Mouse (Mus musculus) embryo, embryonic 11.5 days (tissue): ENCODE measurements around the gene Acpp.
"Not testable (repeated sequence)": the region's sequence is repeated elsewhere in the genome, so short reads cannot be mapped to it uniquely, and the experiment has no call there.

ENCODE experiments used
- DNase-seq: peaks from one replicate; pipeline ENCODE4 v3.0.0-alpha.2; 2012; ENCODE audit warnings: low read depth, low spot score

Acpp gene

GRCm38 (mm10) chr9:104337183-104337931, at the start of gene Acpp:
Gene Acpp (minus strand): TSS chr9:104337748.
- DNase-seq: peak; percentile 31

DNA sequence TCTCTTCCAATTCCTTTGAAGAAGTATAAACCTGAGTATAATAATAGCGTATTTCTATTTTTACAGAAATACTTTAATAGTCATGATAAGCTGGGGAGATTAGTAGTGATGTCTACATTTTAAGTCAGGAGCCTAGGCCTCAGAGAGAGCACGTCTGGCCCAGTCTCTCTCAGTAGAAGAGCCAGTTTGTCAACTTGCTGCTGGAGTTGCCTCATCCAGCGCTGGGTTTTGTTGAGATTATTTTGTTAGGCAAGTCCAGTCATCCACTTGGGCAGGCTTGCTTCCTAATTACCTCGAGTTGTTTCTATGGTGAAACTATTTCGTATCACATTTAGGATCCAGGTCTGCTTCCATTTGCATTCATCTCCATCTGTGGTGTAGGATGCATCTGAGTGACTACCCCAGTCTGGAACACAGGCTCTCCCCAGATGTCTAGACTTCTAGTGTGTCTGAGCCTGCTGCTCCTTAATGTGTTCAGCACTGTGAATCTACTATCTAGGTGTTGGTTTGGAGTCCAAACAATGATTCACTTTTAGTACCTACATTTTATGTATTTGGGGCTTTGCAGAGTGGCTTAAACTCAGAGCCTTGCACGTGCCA, 45.1 kb upstream of the Acpp start:
- DNase-seq: no peak

DNA sequence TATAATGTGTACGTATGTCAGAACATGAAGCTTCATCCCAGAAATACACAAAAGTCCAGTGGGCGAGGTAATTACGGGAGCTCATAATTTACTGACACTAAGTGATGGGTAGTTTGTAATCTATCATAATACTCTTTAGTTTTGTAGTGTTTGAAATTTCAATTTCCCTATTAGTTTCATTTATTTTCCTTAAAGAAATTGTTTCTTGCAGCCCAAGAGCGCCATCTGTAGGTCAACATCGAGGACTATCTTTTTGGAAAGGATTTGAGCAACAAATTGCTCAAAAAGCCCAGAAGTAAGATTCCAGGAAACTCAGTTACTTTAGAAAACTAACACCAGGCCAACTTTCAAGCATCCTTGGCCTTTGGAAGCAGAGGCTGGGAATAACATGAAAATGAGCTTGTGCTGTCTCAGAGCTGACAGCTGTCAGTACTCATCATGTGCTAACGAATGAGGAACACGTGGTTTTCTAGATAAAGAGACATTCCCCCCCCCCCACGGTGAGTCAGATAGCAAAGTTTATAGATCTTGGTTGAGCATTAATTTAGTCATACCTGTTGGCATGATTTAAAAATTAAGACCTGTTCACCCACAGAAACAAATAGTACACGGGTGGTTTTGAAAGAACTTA, 42.1 kb upstream of the Acpp start:
- DNase-seq: peak; percentile 36

DNA sequence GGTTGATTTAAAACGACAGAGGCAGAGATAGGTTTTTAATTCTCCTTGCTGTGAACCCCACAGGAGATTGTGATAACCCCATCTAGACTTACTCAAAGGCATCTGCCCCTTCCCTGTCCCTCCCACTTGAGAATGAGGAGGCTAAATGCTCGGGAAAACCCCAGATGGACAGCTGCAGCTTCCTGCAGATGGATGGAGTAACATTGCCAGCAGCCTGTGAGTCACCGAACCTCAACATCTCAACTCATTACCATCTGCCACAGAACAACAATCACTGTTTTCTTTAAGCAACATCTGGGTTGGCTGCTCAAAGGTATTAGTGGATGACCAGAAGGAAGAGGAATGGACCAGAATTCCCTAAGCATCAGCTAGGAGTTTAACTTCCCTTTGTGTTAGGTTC, 38.0 kb upstream of the Acpp start:
- DNase-seq: no peak

- DNase-seq: peak; percentile 14
Measured at GRCm38 (mm10) chr9:104373253-104373652, 35.7 kb upstream of the Acpp start.

- DNase-seq: no peak
Measured at GRCm38 (mm10) chr9:104366983-104367382, 29.4 kb upstream of the Acpp start.

- DNase-seq: not testable (repeated sequence)
Measured at GRCm38 (mm10) chr9:104361951-104362350, 24.4 kb upstream of the Acpp start.

- no peak for DNase-seq
Measured at GRCm38 (mm10) chr9:104361073-104361891, 23.7 kb upstream of the Acpp start.

DNA sequence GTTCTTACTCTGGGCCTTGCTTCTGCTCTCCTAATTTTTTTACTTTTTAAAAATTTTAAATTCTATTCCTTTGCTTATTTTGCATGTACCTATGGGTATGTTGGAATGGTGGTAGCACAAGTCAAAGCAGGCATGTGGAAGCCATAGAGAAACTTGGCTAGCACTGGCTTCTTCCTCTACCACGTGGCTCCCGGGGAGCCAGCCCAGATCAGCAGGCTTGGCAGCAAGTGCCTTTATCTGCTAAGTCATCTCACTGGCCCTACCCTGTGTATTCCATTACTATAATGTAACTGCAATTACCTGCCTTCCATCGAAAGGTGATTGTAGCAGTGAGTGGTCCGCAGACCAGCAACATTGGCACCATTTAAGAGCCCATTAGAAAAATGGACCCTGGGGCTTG, 22.8 kb upstream of the Acpp start:
- DNase-seq: no peak

DNA sequence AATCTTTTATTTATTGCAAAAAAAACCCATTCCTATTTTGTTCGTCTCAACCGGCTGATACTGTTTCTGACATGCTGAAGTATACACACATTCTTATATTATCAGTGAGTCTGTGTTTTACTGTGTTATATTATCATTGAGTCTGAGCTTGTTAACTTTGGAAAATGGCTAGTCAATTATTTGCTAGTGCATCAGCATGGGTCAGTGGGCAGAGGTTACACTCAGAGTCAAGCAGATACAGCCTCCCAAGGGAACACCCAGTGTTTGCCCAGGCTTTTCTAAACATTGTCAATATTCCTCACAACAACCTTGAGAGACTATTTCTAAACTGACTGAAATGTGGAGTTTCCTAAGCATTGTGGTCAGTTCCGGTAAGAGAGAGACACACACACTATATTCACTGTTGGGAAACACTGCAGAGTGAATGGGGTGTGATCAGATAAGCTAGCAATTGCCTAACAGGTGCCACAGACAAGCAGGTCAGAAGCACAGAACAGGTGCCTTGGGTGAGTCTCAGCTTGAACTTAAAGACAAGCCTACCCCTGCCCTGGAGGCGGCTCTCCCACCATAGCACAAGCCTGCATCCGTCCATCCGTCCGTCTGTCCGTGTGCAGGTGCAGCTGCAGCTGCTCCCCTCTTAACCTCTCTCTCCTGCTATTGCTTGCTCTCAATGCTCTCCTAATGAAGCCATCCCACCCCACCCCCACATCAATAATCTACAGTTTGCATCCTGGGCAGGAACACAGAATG, 18.1 kb upstream of the Acpp start:
- DNase-seq: no peak

DNA sequence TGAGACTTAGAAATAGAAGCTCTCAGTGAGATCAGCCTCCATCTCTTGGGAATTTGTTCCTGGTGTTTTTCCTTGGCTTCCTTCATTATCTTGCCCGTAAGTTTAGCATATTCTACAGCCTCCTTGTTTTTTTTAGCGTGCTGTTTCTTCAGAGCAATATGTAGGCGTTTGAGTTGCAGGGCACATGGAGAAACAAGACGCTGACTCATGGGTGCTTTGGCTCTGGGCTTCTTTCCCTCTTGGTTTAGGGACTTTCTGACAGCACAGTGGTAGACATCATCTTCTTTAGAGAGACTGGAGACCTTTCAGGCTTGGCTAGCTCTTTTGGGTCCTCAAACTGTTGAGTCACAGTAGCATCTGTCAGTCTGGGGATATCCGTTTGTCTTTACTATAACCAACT, 6.6 kb upstream of the Acpp start:
- no peak for DNase-seq

DNA sequence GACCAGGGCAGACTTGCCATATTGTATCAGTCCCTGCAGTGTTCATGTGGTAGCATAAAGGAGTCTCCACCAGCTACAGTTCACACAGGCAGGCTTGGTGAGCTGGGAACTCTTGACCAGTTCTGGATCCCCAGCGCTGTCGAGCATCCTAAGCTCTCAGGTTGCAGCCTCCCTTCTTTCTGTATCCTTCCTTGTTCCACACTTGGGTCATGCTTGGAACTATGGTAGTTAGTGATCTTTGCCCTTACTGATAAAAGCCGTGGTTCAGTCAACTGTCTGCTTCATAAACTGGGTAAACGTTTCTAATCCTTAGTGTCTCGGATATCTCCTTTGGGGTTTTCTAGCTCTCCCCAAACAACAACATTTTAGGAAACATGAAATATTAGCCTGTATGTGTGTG, 1.9 kb upstream of the Acpp start:
- no peak for DNase-seq

DNA sequence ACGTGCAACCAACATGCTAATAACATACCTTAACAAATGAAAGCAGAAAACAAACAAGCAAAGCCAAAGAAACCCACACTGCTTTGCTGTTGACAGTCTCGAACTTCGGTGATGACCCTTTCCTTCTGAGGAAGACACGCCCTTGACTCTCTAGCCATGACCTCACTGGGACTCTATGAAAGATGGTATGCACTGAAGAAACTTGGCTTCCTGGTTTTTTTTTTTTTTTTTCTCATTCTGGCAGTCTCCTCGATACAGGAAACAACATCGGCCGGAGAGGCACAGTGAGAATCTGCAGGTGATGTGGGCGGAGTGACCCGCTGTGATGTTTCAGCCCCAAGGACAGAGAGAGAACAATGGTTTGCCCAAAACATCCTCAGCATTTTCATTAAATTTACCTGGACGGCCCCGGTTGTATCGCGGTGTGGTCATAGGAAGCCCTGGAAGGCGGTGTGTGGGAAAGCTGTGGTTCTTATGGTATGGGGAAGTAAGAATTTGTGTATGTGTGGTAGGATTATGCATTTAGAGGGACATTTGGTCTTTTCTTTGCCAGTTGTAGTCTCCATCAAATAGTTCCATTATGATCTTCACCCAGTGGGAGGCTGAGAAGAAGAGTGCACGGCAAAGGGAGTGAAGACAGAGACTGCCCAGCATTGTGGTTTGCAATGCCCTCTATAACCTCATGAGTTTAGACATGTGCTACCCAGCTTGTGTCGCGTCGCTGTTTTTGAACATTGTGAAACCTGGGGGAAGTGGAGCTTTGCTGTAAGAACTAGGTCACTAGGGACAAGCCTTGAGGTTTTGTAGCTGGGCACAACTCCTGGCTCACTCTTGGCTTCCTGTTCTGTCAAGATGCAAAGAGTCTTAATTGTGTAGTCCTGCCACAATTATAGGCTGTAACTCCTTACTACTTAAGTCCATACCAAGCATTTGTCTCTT, 1.2 kb upstream of the Acpp start:
- no peak for DNase-seq

DNA sequence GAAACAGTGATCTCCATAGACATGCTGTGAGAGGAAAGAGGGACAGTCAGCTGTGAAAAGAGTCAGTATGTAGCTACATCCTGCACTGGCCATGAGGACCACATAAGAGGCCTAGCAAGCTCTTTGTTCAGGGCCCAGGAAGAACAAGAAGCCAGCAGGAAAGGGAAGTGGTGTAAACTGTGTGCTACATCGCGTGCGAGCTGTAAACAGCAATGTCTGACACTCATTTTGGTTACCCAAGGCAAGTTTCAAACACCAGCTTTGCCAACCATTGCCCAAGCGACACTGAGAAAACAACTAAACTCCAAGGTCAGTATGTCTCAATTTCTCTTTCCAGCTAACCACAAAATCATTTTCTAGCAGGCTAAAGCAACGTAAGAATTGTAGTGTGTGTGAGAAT, 6.2 kb downstream of the Acpp start:
- DNase-seq: no peak

DNA sequence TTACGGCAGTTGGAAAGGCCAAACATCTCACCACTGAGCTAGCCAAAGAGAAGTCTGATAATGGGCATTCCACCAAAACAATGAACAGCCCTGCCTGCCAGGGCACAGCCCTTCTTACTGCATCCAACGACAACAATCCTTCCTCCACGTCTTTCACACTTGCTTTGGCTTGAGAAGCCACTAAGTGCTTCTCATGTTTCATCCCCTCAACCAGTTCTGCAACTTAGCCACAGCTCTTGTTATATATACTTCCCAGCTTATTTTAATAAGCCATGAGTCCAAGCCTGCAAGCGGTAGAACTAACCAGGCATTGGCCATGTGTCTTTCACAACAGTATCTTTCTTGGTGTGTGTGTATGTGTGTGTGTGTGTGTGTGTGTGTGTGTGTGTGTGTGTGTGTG, 8.9 kb downstream of the Acpp start:
- DNase-seq: no peak

DNA sequence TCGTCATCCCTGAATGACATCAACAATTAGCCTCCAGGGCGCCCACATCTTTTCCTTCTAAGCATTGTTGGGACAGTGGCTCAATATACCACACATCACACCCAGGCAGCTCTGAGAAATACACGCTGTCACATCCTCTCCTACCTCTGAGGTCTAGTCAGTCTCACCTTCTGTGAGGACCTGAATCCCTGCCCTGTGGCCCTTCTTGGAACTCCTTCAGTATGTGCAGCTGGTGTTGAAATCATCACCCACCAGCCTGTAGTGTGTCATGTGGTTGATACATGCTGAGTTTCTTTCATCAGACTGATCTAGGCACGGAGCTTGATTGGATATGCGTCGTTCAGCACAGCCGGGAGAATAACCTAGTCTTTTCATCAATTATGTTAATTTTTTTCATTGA, 16.0 kb downstream of the Acpp start:
- DNase-seq: no peak

- no peak for DNase-seq
Measured at GRCm38 (mm10) chr9:104316351-104316750, 21.2 kb downstream of the Acpp start.

- peak; percentile 30 for DNase-seq
Measured at GRCm38 (mm10) chr9:104315499-104315898, 22.0 kb downstream of the Acpp start.

DNA sequence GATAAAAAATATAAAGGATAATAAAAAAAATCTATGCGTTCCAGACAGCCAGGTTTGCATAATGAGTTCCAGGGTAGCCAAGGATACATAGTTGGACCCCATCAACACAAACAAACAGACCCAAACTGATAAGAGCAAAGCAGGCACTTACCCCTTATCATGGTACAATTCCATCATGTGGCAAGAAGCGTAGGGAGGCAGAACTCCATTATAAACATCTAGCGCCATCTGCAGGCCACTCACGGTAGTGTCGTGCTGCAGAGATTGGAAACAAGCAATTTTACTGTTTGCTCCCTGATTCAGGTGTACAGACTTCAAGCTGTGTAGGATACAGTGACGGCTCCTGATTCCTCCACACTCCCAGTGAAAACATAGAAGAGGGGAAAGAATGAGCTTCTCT, 30.8 kb downstream of the Acpp start:
- peak; percentile 46 for DNase-seq
